Mouse (Mus musculus) gonadal fat pad, adult 2 months (tissue): ENCODE measurements around the gene Gm17332. TPM values are rescaled to one million over a fixed set of nuclear protein-coding genes. Genes with fewer than 3 reads are reported as not detected.
"Not testable (repeated sequence)": the region's sequence is repeated elsewhere in the genome, so short reads cannot be mapped to it uniquely, and the experiment has no call there.

Experiments used
- DNase-seq: peaks from one replicate; pipeline ENCODE4 v3.0.0-alpha.2; 2012; ENCODE audit warnings: low read depth
- polyA plus RNA-seq: library from polyadenylated mRNA; depleted of rRNA; stranded (reverse); fragments of >200 nt; gene quantifications from 2 replicates; pipeline ENCODE4 v1.2.3, GENCODE M21; 2012; rRNA removed

The Gm17332 gene
- not detected in 2 replicates for polyA plus RNA-seq

- DNase-seq = no peak
Measured at GRCm38 (mm10) chr11:31182362-31182761, at the start of gene Gm17332. TSS of gene Gm17332 (minus strand) at chr11:31182462.

- DNase-seq = no peak
Measured at GRCm38 (mm10) chr11:31229966-31230365, 47.7 kb upstream of the Gm17332 start.

DNA sequence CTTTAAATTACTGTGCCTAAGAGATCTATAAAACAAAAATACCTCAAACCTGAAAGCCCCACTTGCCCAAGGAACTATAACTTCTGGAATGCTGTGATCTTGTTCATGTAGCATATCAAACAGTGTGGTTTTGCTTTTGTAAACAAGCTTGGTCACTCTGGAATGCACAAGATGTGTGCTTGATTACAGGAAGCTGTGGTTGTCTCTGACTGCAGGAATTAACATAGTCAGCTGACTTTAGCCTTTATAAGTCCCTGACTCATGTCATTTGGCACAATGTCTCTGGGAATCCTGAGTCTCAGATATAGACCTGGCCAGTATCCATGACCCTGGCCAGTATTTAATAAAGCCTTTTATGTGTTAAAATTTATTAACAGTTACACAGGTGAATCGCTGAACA is 43.1 kb upstream of the Gm17332 start:
- no peak for DNase-seq

DNA sequence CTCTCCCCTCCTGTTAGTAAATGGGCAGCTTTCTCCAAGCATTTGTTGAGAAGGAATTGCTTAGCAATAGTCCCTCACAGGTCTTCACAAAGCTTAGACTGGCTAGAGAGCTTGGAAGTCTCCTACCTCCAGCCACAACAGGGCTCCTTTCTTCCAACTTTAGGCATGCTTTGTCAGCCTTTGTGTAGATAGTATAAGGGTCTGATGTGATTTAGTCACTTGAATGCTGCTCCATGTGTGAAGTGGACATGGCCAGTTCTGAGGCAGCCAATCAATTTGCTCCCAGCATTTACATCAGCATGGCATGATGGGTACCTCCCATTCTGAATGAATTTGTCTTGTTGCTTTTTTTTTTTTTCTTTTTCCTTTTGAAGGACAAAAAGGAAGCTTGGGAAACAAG is 35.7 kb upstream of the Gm17332 start:
- DNase-seq = no peak

- no peak for DNase-seq
Measured at GRCm38 (mm10) chr11:31195621-31196363, 13.5 kb upstream of the Gm17332 start.

GRCm38 (mm10) chr11:31194761-31195160 is 12.5 kb upstream of the Gm17332 start:
- no peak for DNase-seq

- no peak for DNase-seq
Measured at GRCm38 (mm10) chr11:31170052-31170646, 12.1 kb downstream of the Gm17332 start.

DNA sequence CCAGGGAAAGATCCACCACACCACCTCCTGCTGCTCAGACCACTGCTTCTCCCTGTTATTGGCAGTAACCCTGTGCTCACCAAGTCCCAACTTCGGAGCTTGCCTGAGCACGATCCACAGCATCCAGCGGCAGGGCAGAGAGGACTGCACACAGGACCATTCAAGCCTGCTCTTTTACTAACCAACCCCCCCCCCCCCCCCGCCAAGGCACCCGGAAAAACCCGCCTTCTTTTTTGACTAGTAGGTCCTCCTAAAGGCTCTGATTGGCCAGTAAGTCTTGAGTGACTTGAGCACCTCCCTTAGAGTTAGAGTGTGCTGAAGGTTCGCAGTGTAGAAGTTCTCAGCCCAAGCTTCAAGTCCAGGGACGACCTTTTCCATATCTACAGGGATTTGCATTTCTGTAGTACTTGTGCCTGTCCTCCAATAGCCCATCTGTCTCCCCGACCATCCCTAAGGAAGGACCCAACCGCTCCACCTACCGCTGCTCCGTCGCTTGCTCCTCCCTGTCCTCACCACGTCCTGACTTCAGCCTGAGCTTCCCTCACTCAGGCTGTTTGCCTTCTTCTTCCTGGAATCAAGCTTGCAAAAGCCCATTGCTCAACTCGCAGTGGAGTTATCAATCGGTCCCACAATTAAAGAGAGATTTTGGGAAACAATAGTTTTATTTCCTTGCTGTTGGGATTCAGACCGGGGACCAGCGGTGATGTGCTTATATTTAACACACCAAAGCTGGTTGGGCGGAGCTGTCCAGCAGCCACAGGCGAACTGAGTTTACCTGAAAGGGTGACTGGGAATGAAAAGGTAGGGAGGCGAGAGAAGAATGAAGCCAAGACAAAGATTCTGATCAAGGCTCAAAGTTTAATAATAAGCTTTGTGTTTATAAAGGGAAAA is 12.9 kb downstream of the Gm17332 start:
- DNase-seq = no peak

DNA sequence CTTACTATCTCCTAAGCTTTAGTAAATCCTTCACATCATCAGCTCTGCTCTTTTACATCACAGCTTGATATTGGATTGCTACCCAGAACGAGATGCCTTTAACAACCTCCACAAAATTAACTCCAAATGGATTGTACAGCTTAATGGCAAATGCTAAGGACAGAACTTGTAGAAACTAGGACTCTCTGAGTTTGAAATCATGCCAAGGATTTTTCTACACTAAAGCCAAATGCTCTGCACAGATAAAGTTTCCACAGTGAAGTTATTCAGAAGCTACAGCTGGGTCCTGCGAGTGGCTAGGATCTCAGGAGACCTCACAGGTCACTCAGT is 13.5 kb downstream of the Gm17332 start:
- no peak for DNase-seq

DNA sequence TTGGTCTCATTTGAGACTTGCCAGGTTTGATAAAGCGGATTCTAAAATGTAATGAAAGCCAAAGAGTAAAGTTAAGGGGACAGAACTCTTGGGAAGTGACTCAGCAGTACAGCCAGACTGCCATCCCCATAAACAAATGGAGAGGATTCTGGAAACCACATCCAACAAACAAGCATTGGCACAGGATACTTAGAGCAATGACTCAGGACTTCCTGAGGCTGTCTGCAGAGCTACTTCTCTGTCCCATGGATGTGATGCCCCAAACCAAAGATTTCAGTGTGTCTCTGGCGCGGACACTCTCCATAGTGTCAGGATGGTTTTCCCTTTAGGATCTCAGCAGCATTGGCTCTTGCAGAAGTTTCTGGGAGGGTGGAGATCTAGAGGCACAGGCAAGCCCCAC is 25.2 kb downstream of the Gm17332 start:
- DNase-seq = no peak

DNA sequence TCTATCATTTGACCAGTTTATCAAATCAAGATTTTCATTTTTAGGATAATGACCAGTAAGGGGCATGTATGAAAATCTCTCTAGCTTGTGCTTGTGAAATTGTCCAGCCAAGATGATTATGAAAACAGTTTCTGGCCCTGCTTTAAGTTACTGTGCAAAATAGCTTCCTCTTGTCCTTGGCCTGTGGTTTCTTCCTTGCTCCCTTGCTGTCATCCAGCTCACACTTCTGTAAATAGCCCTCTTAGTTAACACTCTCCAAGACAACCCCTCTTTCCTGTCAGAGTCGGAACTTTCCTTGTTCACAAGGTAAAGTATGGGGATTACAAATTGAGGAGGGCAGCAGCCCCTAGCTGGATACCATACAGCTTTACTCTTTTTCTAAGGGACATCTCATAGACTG is 43.9 kb downstream of the Gm17332 start:
- DNase-seq = not testable (repeated sequence)

DNA sequence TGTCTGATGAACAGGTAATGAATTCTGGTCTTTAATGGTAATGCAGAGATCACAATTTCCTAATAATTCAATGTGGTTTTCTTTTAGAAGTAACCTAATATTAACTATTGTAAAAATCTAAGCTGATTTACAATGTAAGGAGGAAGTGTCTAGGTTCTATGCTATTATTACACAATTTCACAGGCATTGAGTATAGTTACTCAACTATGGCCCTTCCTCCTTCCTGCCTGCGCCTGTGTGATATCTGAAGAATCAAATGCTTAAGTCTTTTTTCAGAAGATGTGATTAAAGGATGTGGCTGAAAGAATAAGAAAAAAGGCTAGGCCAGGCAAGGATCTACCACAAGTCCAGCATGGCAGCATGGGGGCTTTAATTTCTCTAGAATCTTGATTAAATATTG is 47.4 kb downstream of the Gm17332 start:
- DNase-seq = not testable (repeated sequence)

GRCm38 (mm10) chr11:31133726-31134125 is 48.5 kb downstream of the Gm17332 start:
- not testable (repeated sequence) for DNase-seq

Other genes with a start within 250 kb of the Gm17332 start
- 40.7 and 54.7 TPM in 2 replicates for gene Erlec1, start 228.1 kb downstream of the Gm17332 start, polyA plus RNA-seq
- gene Chac2, start 196.1 kb downstream of the Gm17332 start, polyA plus RNA-seq = 2.1 and 3.1 TPM in 2 replicates
- gene Stc2, start 187.6 kb upstream of the Gm17332 start, polyA plus RNA-seq = 12.7 and 17.0 TPM in 2 replicates